Mouse (Mus musculus) liver, embryonic 14.5 days (tissue): ENCODE measurements around the gene Traf5. TPM values are rescaled to one million over a fixed set of nuclear protein-coding genes. Genes with fewer than 3 reads are reported as not detected.
A peak's percentile ranks its signal among the peaks of the same experiment; 100 is the strongest.

Experiments used
- ATAC-seq: fragments of 200-750 bp; cut with Nextera tagmentation; 2 replicates; pipeline ENCODE4 v1.8.0; 2017; ENCODE audit warnings: moderate number of reproducible peaks, mild to moderate bottlenecking, moderate library complexity; ENCODE audit not compliant: insufficient read depth
- DNase-seq, 3 experiments: peaks; one replicate each; pipeline ENCODE4 v3.0.0-alpha.2; 2012 to 2013; ENCODE audit warnings: low read depth in 3 of 3, low spot score in 3 of 3
- H3K27ac ChIP-seq: fragments of 300-500 bp; sonication (generic); 2 replicates; pipeline ENCODE4 v1.5.1; 2014; ENCODE audit warnings: moderate library complexity, mild to moderate bottlenecking, control low read depth, inconsistent platforms
- H3K27me3 ChIP-seq: fragments of 300-500 bp; sonication (generic); 2 replicates; pipeline ENCODE4 v1.6.1; 2014; ENCODE audit warnings: mild to moderate bottlenecking, low read length, moderate library complexity; ENCODE audit not compliant: control insufficient read depth, insufficient read depth
- H3K36me3 ChIP-seq: fragments of 300-500 bp; sonication (generic); replicated peaks from 2 replicates; pipeline ENCODE4 v1.6.1; 2014; ENCODE audit warnings: low read depth; ENCODE audit not compliant: control insufficient read depth, insufficient read depth
- H3K4me1 ChIP-seq, 2 experiments: fragments of 200-500 bp in 1 of 2; fragments of 300-500 bp in 1 of 2; sonication (generic) in 1 of 2; replicated peaks; 2 replicates each; pipeline ENCODE4 v1.6.1; 2012 to 2014; ENCODE audit warnings: antibody characterized with exemption in 1 of 2, inconsistent platforms in 1 of 2, low read length in 1 of 2; ENCODE audit not compliant: control insufficient read depth in 2 of 2, insufficient read depth in 2 of 2
- H3K4me2 ChIP-seq: fragments of 300-500 bp; sonication (generic); 2 replicates; pipeline ENCODE4 v1.6.1; 2014; ENCODE audit warnings: low read depth, mild to moderate bottlenecking, control low read depth, moderate library complexity
- H3K4me3 ChIP-seq, 2 experiments: fragments of 200-500 bp in 1 of 2; fragments of 300-500 bp in 1 of 2; sonication (generic) in 1 of 2; 2 replicates each; pipeline ENCODE4 v1.5.1; 2012 to 2014; ENCODE audit warnings: low read depth in 2 of 2, low read length in 2 of 2, mild to moderate bottlenecking in 2 of 2, control low read depth in 1 of 2, inconsistent platforms in 1 of 2, moderate library complexity in 1 of 2; ENCODE audit not compliant: insufficient read depth in 1 of 2
- H3K9ac ChIP-seq: fragments of 300-500 bp; sonication (generic); replicated peaks from 2 replicates; pipeline ENCODE4 v1.6.1; 2014; ENCODE audit warnings: mild to moderate bottlenecking, control low read depth, moderate library complexity
- H3K9me3 ChIP-seq: fragments of 300-500 bp; sonication (generic); 2 replicates; pipeline ENCODE4 v1.6.1; 2016; ENCODE audit warnings: low read length, mixed read lengths; ENCODE audit not compliant: control insufficient read depth
- CTCF ChIP-seq: IDR thresholded peaks from 2 replicates; pipeline ENCODE4 v1.5.1; 2016; ENCODE audit warnings: antibody characterized with exemption, low read depth, control low read depth
- EP300 ChIP-seq: IDR thresholded peaks from 2 replicates; pipeline ENCODE4 v1.6.1; 2016; ENCODE audit warnings: antibody characterized with exemption, low read depth
- WGBS: fragments of 180-500 bp; shearing (Covaris S2); extraction: QIAGEN DNeasy Blood & Tissue Kit; methylation state at CpG from one replicate; pipeline ENCODE4 v1.1.7; 2014; ENCODE audit not compliant: insufficient replicate concordance; 5-methylcytosine and 5-hydroxymethylcytosine counted together
- polyA plus RNA-seq, 2 experiments: library from polyadenylated mRNA; depleted of rRNA in 1 of 2; stranded (reverse) in 1 of 2; unstranded in 1 of 2; fragments of >200 nt; fragmentation: Nextera tagmentation in 1 of 2; extraction: Ambion mirVana in 1 of 2; gene quantifications; 2 replicates each; pipeline versions ENCODE4 v1.2.1 to v1.2.3; 2012 to 2014

Gene Traf5
- polyA plus RNA-seq, 2 experiments: 4.9 to 7.2 TPM

GRCm38 (mm10) chr1:192115378-192115777 lies 23.0 kb upstream of the Traf5 start:
- TF ChIP-seq CTCF: no peak
- TF ChIP-seq EP300: peak; percentile 76
- Histone ChIP-seq H3K27me3 (no peaks in the 10 kb centered on the region), H3K4me3 (no peak overlapping the region), H3K9me3 (no peaks in the 10 kb centered on the region), H3K9ac (no peak overlapping the region), H3K27ac (no peak overlapping the region), H3K36me3 (peaks cover 34% of the 10 kb centered on the region), H3K4me1 (peaks cover 5 to 10% of the 10 kb centered on the region in 2 experiments), H3K4me2 (peak overlapping the region; percentile 19)
- 33% methylated on average over 1 of the region's 1 CpGs for WGBS
- peak; percentile 84 for ATAC-seq
- peak in 1 of 3 experiments; percentile 45 for DNase-seq

DNA sequence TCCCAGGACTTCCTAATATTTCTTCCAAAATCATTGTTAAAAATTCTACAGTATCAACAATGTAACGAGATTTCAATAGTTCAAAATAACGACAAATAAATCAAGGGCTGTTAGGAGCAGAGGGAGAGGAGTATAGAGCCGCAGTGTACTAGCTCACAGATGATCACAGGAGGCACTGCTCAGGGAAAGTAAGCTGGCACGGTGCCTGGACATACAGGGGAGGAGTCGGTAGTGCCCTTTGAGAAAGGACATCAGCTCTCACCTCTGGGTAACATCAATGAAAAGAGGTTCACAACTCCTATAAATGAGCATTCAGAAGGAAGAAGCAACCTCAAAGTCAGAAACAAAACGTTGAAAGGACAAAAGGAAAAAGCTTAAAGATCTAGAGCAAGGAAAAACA lies 16.8 kb upstream of the Traf5 start:
- H3K9me3 ChIP-seq: no peaks in the 10 kb centered on the region
- H3K4me3 ChIP-seq: no peak overlapping the region
- H3K36me3 ChIP-seq: peaks cover 14% of the 10 kb centered on the region
- H3K4me2 ChIP-seq: no peak overlapping the region
- no peaks in the 10 kb centered on the region for H3K27me3 ChIP-seq
- DNase-seq (no peak), ATAC-seq (no peak)
- no peak overlapping the region for H3K27ac ChIP-seq
- H3K4me1 ChIP-seq: 0 out of 4 replicates have a peak, but pooled peaks cover 0 to 2% of the 10 kb centered on the region in 2 experiments
- WGBS: 69% methylated on average over 6 of the region's 6 CpGs
- TF ChIP-seq CTCF: no peak
- no peak for TF ChIP-seq EP300
- no peak overlapping the region for H3K9ac ChIP-seq

GRCm38 (mm10) chr1:192107352-192107751 lies 15.0 kb upstream of the Traf5 start:
- H3K9ac ChIP-seq: no peak overlapping the region
- WGBS: 11% methylated on average over 2 of the region's 2 CpGs
- peaks cover 0 to 4% of the 10 kb centered on the region in 2 experiments; a peak in 2 of 4 replicates for H3K4me1 ChIP-seq
- TF ChIP-seq CTCF (peak; percentile 84), EP300 (no peak)
- no peaks in the 10 kb centered on the region for H3K27me3 ChIP-seq
- DNase-seq (no peak), ATAC-seq (peak; percentile 69)
- no peak overlapping the region for H3K27ac ChIP-seq
- peaks cover 8% of the 10 kb centered on the region for H3K36me3 ChIP-seq
- no peak overlapping the region for H3K4me2 ChIP-seq
- no peak overlapping the region for H3K4me3 ChIP-seq
- no peaks in the 10 kb centered on the region for H3K9me3 ChIP-seq

DNA sequence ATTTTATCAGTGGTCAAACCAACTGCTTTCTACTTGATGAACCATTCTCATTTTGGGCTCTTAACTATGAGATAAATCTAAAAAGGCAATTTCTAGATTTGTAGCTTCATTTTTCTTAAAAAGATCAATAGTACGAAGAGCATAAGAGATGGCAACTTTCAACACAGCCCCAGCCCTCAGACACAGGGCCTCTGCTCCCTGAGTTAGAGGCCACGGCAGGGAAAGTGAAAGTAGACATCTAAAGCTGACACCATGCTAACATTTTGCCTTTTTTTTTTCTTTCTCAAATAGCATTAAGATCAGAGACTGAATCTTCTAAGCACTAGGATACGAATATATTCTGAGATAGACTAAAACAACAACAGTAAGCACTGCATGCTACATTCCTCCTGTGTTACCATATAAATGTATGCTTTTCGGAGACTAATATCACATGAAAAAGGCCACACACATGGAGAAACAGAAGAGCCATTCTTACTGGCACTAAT lies 13.6 kb upstream of the Traf5 start:
- DNase-seq: no peak
- no peaks in the 10 kb centered on the region for H3K9me3 ChIP-seq
- no peaks in the 10 kb centered on the region for H3K27me3 ChIP-seq
- H3K4me1 ChIP-seq: peaks cover 0 to 4% of the 10 kb centered on the region in 2 experiments; a peak in 2 of 4 replicates
- peaks cover 8% of the 10 kb centered on the region for H3K36me3 ChIP-seq
- no peak overlapping the region for H3K4me3 ChIP-seq
- WGBS: 74% methylated on average over 4 of the region's 4 CpGs
- TF ChIP-seq EP300: no peak
- no peak for TF ChIP-seq CTCF
- H3K9ac ChIP-seq: no peak overlapping the region
- H3K4me2 ChIP-seq: no peak overlapping the region
- ATAC-seq: no peak
- H3K27ac ChIP-seq: no peak overlapping the region

- no peaks in the 10 kb centered on the region for H3K27me3 ChIP-seq
- H3K4me2 ChIP-seq: no peak overlapping the region
- no peaks in the 10 kb centered on the region for H3K9me3 ChIP-seq
- DNase-seq: no peak
- peaks cover 0 to 4% of the 10 kb centered on the region in 2 experiments; a peak in 2 of 4 replicates for H3K4me1 ChIP-seq
- peaks cover 10% of the 10 kb centered on the region for H3K36me3 ChIP-seq
- peak; percentile 31; the same call in 1 of the 2 replicates for ATAC-seq
- TF ChIP-seq CTCF (no peak), EP300 (no peak)
- H3K4me3 ChIP-seq: no peak overlapping the region
- WGBS: 90% methylated on average over 9 of the region's 9 CpGs
- no peak overlapping the region for H3K27ac ChIP-seq
- no peak overlapping the region for H3K9ac ChIP-seq
Measured at GRCm38 (mm10) chr1:192104021-192104420, 11.7 kb upstream of the Traf5 start.
